Mouse (Mus musculus): ENCODE data around the gene Swi5. TPM values are rescaled to one million over a fixed set of nuclear protein-coding genes. Genes with fewer than 3 reads are reported as not detected.

The Swi5 gene
- total RNA-seq, 1 experiment: 280 TPM

GRCm38 (mm10) chr2:32317791-32318417, 30.0 kb upstream of the Swi5 start:
- Histone ChIP-seq H3K4me1 (ENCODE audit: control insufficient read depth in 2 of 2, insufficient read depth in 2 of 2, low read length in 2 of 2, poor library complexity in 1 of 2) (peaks cover 0 to 23% of the 10 kb centered on the region in 2 experiments; a peak in 2 of 4 replicates), H3K27ac (ENCODE audit: insufficient read depth, low read depth, low read length, poor library complexity, severe bottlenecking) (no peak overlapping the region), H3K4me3 (ENCODE audit: insufficient read depth in 1 of 2, low read depth in 1 of 2, low read length in 2 of 2, poor library complexity in 1 of 2, severe bottlenecking in 1 of 2) (peak overlapping the region; percentile 47 to 51; a peak in 3 of 4 replicates), H3K9me3 (ENCODE audit: control insufficient read depth, insufficient read depth, low read depth, low read length) (no peaks in the 10 kb centered on the region), H3K36me3 (ENCODE audit: control insufficient read depth, insufficient read depth, low read length, poor library complexity, severe bottlenecking) (no peaks in the 10 kb centered on the region), H3K9ac (ENCODE audit: insufficient read depth, low read depth, low read length, poor library complexity, severe bottlenecking) (peak overlapping the region; percentile 33)
- in situ Hi-C loops (cut with MboI; ENCODE audit: low sequenced_read_pairs in 2 of 2, unreplicated experiment in 2 of 2): no loop called here
- TF ChIP-seq MAFK (IDR thresholded peaks at IDR 0.05; ENCODE audit: insufficient read depth, low read depth, low read length) (no peak), ZC3H11A (IDR thresholded peaks at IDR 0.05; ENCODE audit: borderline replicate concordance, low read depth, low read length) (no peak), CHD2 (IDR thresholded peaks at IDR 0.05; ENCODE audit: low read depth, low read length) (no peak), HCFC1 (IDR thresholded peaks at IDR 0.05; ENCODE audit: borderline replicate concordance, insufficient read depth, low read length) (no peak), ZNF384 (IDR thresholded peaks at IDR 0.05; ENCODE audit: low read depth, low read length) (no peak)
- DNase-seq (ENCODE audit: low read depth, low spot score): no peak

DNA sequence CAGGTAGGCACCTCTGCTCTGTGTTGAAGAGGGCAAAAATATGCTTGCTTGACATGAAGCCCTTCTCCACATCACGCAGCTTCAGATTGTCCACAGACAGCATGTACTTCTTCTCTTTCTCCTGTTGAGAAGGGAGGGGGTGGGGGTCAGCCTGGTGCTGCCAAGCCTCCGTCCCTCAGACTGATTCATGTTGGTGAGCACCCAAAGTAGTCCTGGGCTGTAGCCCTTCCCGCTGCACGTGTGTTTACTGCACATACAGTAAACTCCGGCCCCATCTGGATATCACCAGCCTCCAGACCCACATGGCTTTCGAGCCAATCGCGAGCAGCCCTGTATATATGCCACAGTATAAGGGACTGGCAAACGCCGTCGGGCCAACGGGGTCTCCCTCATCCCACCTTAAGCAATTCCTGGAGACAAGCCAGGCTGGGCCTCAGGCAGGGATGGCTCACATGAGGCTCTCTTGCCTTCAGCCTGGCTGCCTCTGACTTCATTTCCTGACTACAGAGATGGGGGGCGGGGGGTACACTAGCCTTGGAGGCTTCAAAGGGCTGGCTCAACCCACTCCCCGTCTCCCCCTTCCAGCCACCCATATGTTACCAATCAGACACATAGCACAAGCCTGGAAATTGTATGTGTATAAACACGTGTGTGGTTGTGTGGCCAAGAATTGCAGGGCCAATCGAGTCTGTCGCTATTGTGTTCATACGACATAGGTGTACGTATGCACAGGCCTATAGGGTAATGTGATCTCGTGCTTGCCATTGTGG, 29.2 kb upstream of the Swi5 start:
- in situ Hi-C loops (cut with MboI; ENCODE audit: low sequenced_read_pairs in 2 of 2, unreplicated experiment in 2 of 2): no loop called here
- Histone ChIP-seq H3K9me3 (ENCODE audit: control insufficient read depth, insufficient read depth, low read depth, low read length) (no peaks in the 10 kb centered on the region), H3K27ac (ENCODE audit: insufficient read depth, low read depth, low read length, poor library complexity, severe bottlenecking) (no peak overlapping the region), H3K4me1 (ENCODE audit: control insufficient read depth in 2 of 2, insufficient read depth in 2 of 2, low read length in 2 of 2, poor library complexity in 1 of 2) (peaks cover 0 to 23% of the 10 kb centered on the region in 2 experiments; a peak in 2 of 4 replicates), H3K4me3 (ENCODE audit: insufficient read depth in 1 of 2, low read depth in 1 of 2, low read length in 2 of 2, poor library complexity in 1 of 2, severe bottlenecking in 1 of 2) (no peak overlapping the region), H3K9ac (ENCODE audit: insufficient read depth, low read depth, low read length, poor library complexity, severe bottlenecking) (no peak overlapping the region), H3K36me3 (ENCODE audit: control insufficient read depth, insufficient read depth, low read length, poor library complexity, severe bottlenecking) (no peaks in the 10 kb centered on the region)
- TF ChIP-seq ZC3H11A (IDR thresholded peaks at IDR 0.05; ENCODE audit: borderline replicate concordance, low read depth, low read length) (no peak), MAFK (IDR thresholded peaks at IDR 0.05; ENCODE audit: insufficient read depth, low read depth, low read length) (no peak), CHD2 (IDR thresholded peaks at IDR 0.05; ENCODE audit: low read depth, low read length) (no peak), ZNF384 (IDR thresholded peaks at IDR 0.05; ENCODE audit: low read depth, low read length) (no peak), HCFC1 (IDR thresholded peaks at IDR 0.05; ENCODE audit: borderline replicate concordance, insufficient read depth, low read length) (no peak)
- no peak for DNase-seq (ENCODE audit: low read depth, low spot score)

- in situ Hi-C loops (cut with MboI; ENCODE audit: low sequenced_read_pairs in 2 of 2, unreplicated experiment in 2 of 2): no loop called here
- no peak overlapping the region for H3K9ac ChIP-seq (ENCODE audit: insufficient read depth, low read depth, low read length, poor library complexity, severe bottlenecking)
- H3K4me3 ChIP-seq (ENCODE audit: insufficient read depth in 1 of 2, low read depth in 1 of 2, low read length in 2 of 2, poor library complexity in 1 of 2, severe bottlenecking in 1 of 2): no peak overlapping the region
- no peaks in the 10 kb centered on the region for H3K36me3 ChIP-seq (ENCODE audit: control insufficient read depth, insufficient read depth, low read length, poor library complexity, severe bottlenecking)
- no peaks in the 10 kb centered on the region for H3K9me3 ChIP-seq (ENCODE audit: control insufficient read depth, insufficient read depth, low read depth, low read length)
- TF ChIP-seq HCFC1 (IDR thresholded peaks at IDR 0.05; ENCODE audit: borderline replicate concordance, insufficient read depth, low read length) (no peak), ZNF384 (IDR thresholded peaks at IDR 0.05; ENCODE audit: low read depth, low read length) (no peak), ZC3H11A (IDR thresholded peaks at IDR 0.05; ENCODE audit: borderline replicate concordance, low read depth, low read length) (no peak), CHD2 (IDR thresholded peaks at IDR 0.05; ENCODE audit: low read depth, low read length) (no peak), MAFK (IDR thresholded peaks at IDR 0.05; ENCODE audit: insufficient read depth, low read depth, low read length) (no peak)
- H3K4me1 ChIP-seq (ENCODE audit: control insufficient read depth in 2 of 2, insufficient read depth in 2 of 2, low read length in 2 of 2, poor library complexity in 1 of 2): peaks cover 0 to 26% of the 10 kb centered on the region in 2 experiments; a peak in 2 of 4 replicates
- H3K27ac ChIP-seq (ENCODE audit: insufficient read depth, low read depth, low read length, poor library complexity, severe bottlenecking): no peak overlapping the region
- DNase-seq (ENCODE audit: low read depth, low spot score): no peak
These were observed 27.9 kb upstream of the Swi5 start for GRCm38 (mm10) chr2:32315751-32316150.

GRCm38 (mm10) chr2:32314831-32315230, 27.0 kb upstream of the Swi5 start:
- H3K4me3 ChIP-seq (ENCODE audit: insufficient read depth in 1 of 2, low read depth in 1 of 2, low read length in 2 of 2, poor library complexity in 1 of 2, severe bottlenecking in 1 of 2): no peak overlapping the region

More at GRCm38 (mm10) chr2:32314831-32315230, 27.0 kb upstream of the Swi5 start:
- Histone ChIP-seq H3K27ac (ENCODE audit: insufficient read depth, low read depth, low read length, poor library complexity, severe bottlenecking) (no peak overlapping the region), H3K9me3 (ENCODE audit: control insufficient read depth, insufficient read depth, low read depth, low read length) (no peaks in the 10 kb centered on the region), H3K36me3 (ENCODE audit: control insufficient read depth, insufficient read depth, low read length, poor library complexity, severe bottlenecking) (no peaks in the 10 kb centered on the region), H3K9ac (ENCODE audit: insufficient read depth, low read depth, low read length, poor library complexity, severe bottlenecking) (no peak overlapping the region), H3K4me1 (ENCODE audit: control insufficient read depth in 2 of 2, insufficient read depth in 2 of 2, low read length in 2 of 2, poor library complexity in 1 of 2) (peaks cover 0 to 24% of the 10 kb centered on the region in 2 experiments; a peak in 2 of 4 replicates)
- TF ChIP-seq MAFK (IDR thresholded peaks at IDR 0.05; ENCODE audit: insufficient read depth, low read depth, low read length): no peak
- TF ChIP-seq CHD2 (IDR thresholded peaks at IDR 0.05; ENCODE audit: low read depth, low read length): no peak
- TF ChIP-seq ZNF384 (IDR thresholded peaks at IDR 0.05; ENCODE audit: low read depth, low read length): no peak
- no peak for TF ChIP-seq ZC3H11A (IDR thresholded peaks at IDR 0.05; ENCODE audit: borderline replicate concordance, low read depth, low read length)
- no peak for TF ChIP-seq HCFC1 (IDR thresholded peaks at IDR 0.05; ENCODE audit: borderline replicate concordance, insufficient read depth, low read length)
- no peak for DNase-seq (ENCODE audit: low read depth, low spot score)
- in situ Hi-C loops (cut with MboI; ENCODE audit: low sequenced_read_pairs in 2 of 2, unreplicated experiment in 2 of 2): no loop called here

Data from ES-E14 (cell line).